Mouse (Mus musculus) left cerebral cortex, adult 9 months (tissue): ENCODE measurements at regions not wholly inside any gene's neighbourhood (a gene's known extent, or its start where the extent isn't known, plus 50 kb on each side); places are given as distances from the start of the nearest gene placed in this dataset.
A peak's percentile ranks its signal among the peaks of the same experiment; 100 is the strongest.

ENCODE experiments used
- DNase-seq, 2 experiments: peaks; one replicate each; pipeline ENCODE4 v3.0.0; 2022; ENCODE audit warnings: low spot score in 2 of 2

- DNase-seq = no peak
Measured at GRCm38 (mm10) chr4:9035350-9035749, 796.5 kb upstream of the Car8 start.

- DNase-seq = no peak
Measured at GRCm38 (mm10) chr4:9034280-9034679, 795.4 kb upstream of the Car8 start.

- no peak for DNase-seq
Measured at GRCm38 (mm10) chr4:9033106-9033642, 794.3 kb upstream of the Car8 start.

- no peak for DNase-seq
Measured at GRCm38 (mm10) chr4:9031634-9032033, 792.8 kb upstream of the Car8 start.

- DNase-seq = no peak
Measured at GRCm38 (mm10) chr4:9028946-9029345, 790.1 kb upstream of the Car8 start.

GRCm38 (mm10) chr4:9028475-9028874 lies 789.6 kb upstream of the Car8 start:
- no peak for DNase-seq

- peak; percentile 31 to 91 for DNase-seq
Measured at GRCm38 (mm10) chr4:9027798-9028404, 789.1 kb upstream of the Car8 start.

GRCm38 (mm10) chr4:9027383-9027782 lies 788.5 kb upstream of the Car8 start:
- DNase-seq = no peak

- DNase-seq = no peak
Measured at GRCm38 (mm10) chr4:9026841-9027240, 788.0 kb upstream of the Car8 start.

GRCm38 (mm10) chr4:9025821-9026470 lies 787.1 kb upstream of the Car8 start:
- DNase-seq = no peak

GRCm38 (mm10) chr4:9024216-9024925 lies 785.5 kb upstream of the Car8 start:
- no peak for DNase-seq

GRCm38 (mm10) chr4:9019241-9020110 lies 780.6 kb upstream of the Car8 start:
- DNase-seq = no peak

GRCm38 (mm10) chr4:9018236-9018635 lies 779.4 kb upstream of the Car8 start:
- DNase-seq = no peak

GRCm38 (mm10) chr4:9016504-9017040 lies 777.7 kb upstream of the Car8 start:
- DNase-seq = no peak

- no peak for DNase-seq
Measured at GRCm38 (mm10) chr4:9015528-9016503, 777.0 kb upstream of the Car8 start.

GRCm38 (mm10) chr4:9014986-9015385 lies 776.1 kb upstream of the Car8 start:
- DNase-seq = no peak

GRCm38 (mm10) chr4:9012787-9013186 lies 773.9 kb upstream of the Car8 start:
- no peak for DNase-seq

GRCm38 (mm10) chr4:9011952-9012351 lies 773.1 kb upstream of the Car8 start:
- no peak for DNase-seq

- no peak for DNase-seq
Measured at GRCm38 (mm10) chr4:9011129-9011518, 772.3 kb upstream of the Car8 start.

GRCm38 (mm10) chr4:9010381-9011128 lies 771.7 kb upstream of the Car8 start:
- no peak for DNase-seq
